ENCODE assay signal across 20 mouse cellular contexts in the genomic region with DNA sequence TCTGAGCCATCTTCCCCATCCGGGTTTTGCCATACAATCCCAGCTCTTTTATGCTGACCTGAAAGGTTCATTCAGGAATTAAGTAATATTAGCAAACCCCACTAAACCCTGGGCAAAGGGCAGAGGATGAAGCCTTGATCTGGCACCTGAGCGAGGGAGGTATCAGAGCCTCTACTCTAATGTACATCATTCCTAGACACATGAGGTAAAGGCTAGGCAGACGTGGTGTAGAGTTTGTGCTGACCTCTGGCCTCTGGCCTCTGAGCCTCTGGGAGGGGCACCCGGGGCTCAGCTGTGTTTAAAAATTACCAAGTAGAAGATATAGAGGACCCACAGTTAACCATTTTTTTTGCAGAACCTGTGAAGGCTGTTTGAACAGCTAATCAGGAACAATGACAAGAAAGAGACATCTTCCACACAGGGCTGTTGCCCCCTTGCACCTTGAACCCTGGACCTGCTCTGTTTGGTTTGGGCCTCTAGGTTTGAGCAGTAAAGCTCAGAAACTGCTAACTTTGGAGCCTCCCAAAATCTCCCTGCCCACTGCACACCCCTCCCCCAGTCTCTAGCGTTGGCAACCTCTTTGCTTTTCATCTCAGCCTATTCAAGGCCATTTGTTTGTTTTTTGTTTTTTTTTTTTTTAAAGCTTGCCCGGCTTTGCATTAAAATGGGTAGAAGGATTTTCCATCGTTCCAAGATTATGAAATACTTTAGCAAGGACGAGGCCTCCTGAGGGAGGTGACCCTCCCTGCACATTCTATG.
DNase-seq lines count a peak whose midpoint lies in the region; ATAC-seq and TF ChIP-seq lines count a peak whose summit lies in the region.
"Had no signal": no experiment of that assay in that cellular context is flagged by ENCODE, and none has a peak within 500 bp of the region (broad histone marks: within the 10 kb centered on the region; RNA-seq: fewer than 3 reads in every experiment).

No protein-coding gene starts in this region.

- H3K9me3 ChIP-seq in intestine, embryonic 15.5 days, result no peaks in the 10 kb centered on the region
- no peaks in the 10 kb centered on the region for H3K9me3 ChIP-seq in liver, postnatal 0 days (ENCODE audit: low read length)
- H3K9me3 ChIP-seq in forebrain, embryonic 14.5 days (replicated peaks; ENCODE audit: control insufficient read depth, low read length), result no peaks in the 10 kb centered on the region
- H3K9me3 ChIP-seq: embryonic facial prominence, embryonic 10.5 days; G1E; limb, embryonic 12.5 days; neural tube, embryonic 13.5 days had no signal

- H3K4me1 ChIP-seq in kidney, adult 2 months (ENCODE audit: control insufficient read depth, insufficient read depth, low read length), result peaks cover 16% of the 10 kb centered on the region
- peaks cover 53% of the 10 kb centered on the region for H3K4me1 ChIP-seq in intestine, embryonic 15.5 days (replicated peaks)
- H3K4me1 ChIP-seq in liver, postnatal 0 days (ENCODE audit: insufficient read depth), result peaks cover 70% of the 10 kb centered on the region
- H3K4me1 ChIP-seq in forebrain, embryonic 14.5 days (ENCODE audit: control insufficient read depth, insufficient read depth, low read length), result peaks cover 13% of the 10 kb centered on the region; the same call in 1 of the 2 replicates

- WGBS in kidney, adult 2 months, result 45% methylated on average over 8 of the region's 8 CpGs
- 44% methylated on average over 8 of the region's 8 CpGs for WGBS in intestine, embryonic 15.5 days
- 50% methylated on average over 8 of the region's 8 CpGs for WGBS in liver, postnatal 0 days (ENCODE audit: insufficient replicate concordance)
- WGBS in forebrain, embryonic 14.5 days, result 52% methylated on average over 8 of the region's 8 CpGs

- no peak for TF ChIP-seq EP300 in liver, postnatal 0 days (IDR thresholded peaks at IDR 0.05; ENCODE audit: low read depth)

- no peak for TF ChIP-seq CTCF in kidney, adult 2 months (conservative IDR thresholded peaks at IDR 0.05; ENCODE audit: insufficient read depth, insufficient read length, low read depth, low read length)
- TF ChIP-seq CTCF in liver, postnatal 0 days (IDR thresholded peaks at IDR 0.05; ENCODE audit: low read depth), result no peak

- TF ChIP-seq POLR2A in kidney, adult 2 months (IDR thresholded peaks at IDR 0.05; ENCODE audit: low read depth, low read length), result no peak

- no peak overlapping the region for H3K4me3 ChIP-seq in kidney, adult 2 months (ENCODE audit: insufficient read depth, low read depth, low read length)
- H3K4me3 ChIP-seq in intestine, embryonic 15.5 days (replicated peaks), result no peak overlapping the region
- no peak overlapping the region for H3K4me3 ChIP-seq in liver, postnatal 0 days (ENCODE audit: low read depth, low read length)
- H3K4me3 ChIP-seq in forebrain, embryonic 14.5 days (ENCODE audit: low read depth, low read length), result no peak overlapping the region
- H3K4me3 ChIP-seq: embryonic facial prominence, embryonic 10.5 days; erythroblast, embryonic 14.5 days; layer of hippocampus, adult 2 months; limb, embryonic 12.5 days; neural tube, embryonic 13.5 days had no signal

- DNase-seq in kidney, adult 2 months, result peak; percentile 56
- DNase-seq in kidney, postnatal 4 days, result no peak
- DNase-seq in kidney, postnatal 36 days, result peak; percentile 16 to 46
- no peak for DNase-seq in liver, postnatal 0 days
- no peak for DNase-seq in cerebellum, adult 9-11 months
- no peak for DNase-seq in forebrain, embryonic 14.5 days (ENCODE audit: low spot score)
- DNase-seq: cerebellum, postnatal 36 days; gastrocnemius, postnatal 25 days; right cerebral cortex, adult 18-20 months; thymus, postnatal 14 days had no signal

- H3K9ac ChIP-seq in intestine, embryonic 15.5 days, result no peak overlapping the region
- no peak overlapping the region for H3K9ac ChIP-seq in liver, postnatal 0 days (replicated peaks)
- H3K9ac ChIP-seq in forebrain, embryonic 14.5 days (ENCODE audit: low read length), result no peak overlapping the region
- H3K9ac ChIP-seq: limb, embryonic 12.5 days; neural tube, embryonic 13.5 days had no signal

- no peaks in the 10 kb centered on the region for H3K27me3 ChIP-seq in kidney, adult 2 months (replicated peaks; ENCODE audit: control insufficient read depth, insufficient read depth, low read length)
- no peaks in the 10 kb centered on the region for H3K27me3 ChIP-seq in intestine, embryonic 15.5 days (replicated peaks)
- H3K27me3 ChIP-seq in liver, postnatal 0 days (ENCODE audit: insufficient read depth, low read length), result no peaks in the 10 kb centered on the region
- no peaks in the 10 kb centered on the region for H3K27me3 ChIP-seq in forebrain, embryonic 14.5 days (replicated peaks; ENCODE audit: control insufficient read depth, insufficient read depth, low read length)
- H3K27me3 ChIP-seq: limb, embryonic 12.5 days; neural tube, embryonic 13.5 days had no signal

- no peak overlapping the region for H3K4me2 ChIP-seq in intestine, embryonic 15.5 days (replicated peaks)
- H3K4me2 ChIP-seq in liver, postnatal 0 days (ENCODE audit: low read depth, low read length), result no peak overlapping the region
- no peak overlapping the region for H3K4me2 ChIP-seq in forebrain, embryonic 14.5 days (ENCODE audit: low read length)
- H3K4me2 ChIP-seq: heart, embryonic 11.5 days; limb, embryonic 12.5 days; neural tube, embryonic 13.5 days had no signal

- H3K36me3 ChIP-seq in kidney, adult 2 months (ENCODE audit: control insufficient read depth, insufficient read depth, low read length), result no peaks in the 10 kb centered on the region
- no peaks in the 10 kb centered on the region for H3K36me3 ChIP-seq in intestine, embryonic 15.5 days
- no peaks in the 10 kb centered on the region for H3K36me3 ChIP-seq in liver, postnatal 0 days (replicated peaks; ENCODE audit: insufficient read depth, low read length)
- no peaks in the 10 kb centered on the region for H3K36me3 ChIP-seq in forebrain, embryonic 14.5 days (ENCODE audit: control insufficient read depth, insufficient read depth, low read length)
- H3K36me3 ChIP-seq: limb, embryonic 12.5 days; neural tube, embryonic 13.5 days had no signal

- ATAC-seq in intestine, embryonic 15.5 days, result peak; percentile 65
- ATAC-seq in liver, postnatal 0 days, result peak; percentile 70
- no peak for ATAC-seq in forebrain, embryonic 14.5 days
- ATAC-seq: hindbrain, embryonic 16.5 days; lung, postnatal 0 days had no signal

- no peak overlapping the region for H3K27ac ChIP-seq in kidney, adult 2 months (ENCODE audit: insufficient read depth, low read depth, low read length)
- no peak overlapping the region for H3K27ac ChIP-seq in intestine, embryonic 15.5 days
- peak overlapping the region; percentile 18; the same call in 1 of the 2 replicates for H3K27ac ChIP-seq in liver, postnatal 0 days (ENCODE audit: low read depth)
- no peak overlapping the region for H3K27ac ChIP-seq in forebrain, embryonic 14.5 days (ENCODE audit: low read depth, low read length)
- H3K27ac ChIP-seq: embryonic facial prominence, embryonic 10.5 days; layer of hippocampus, adult 2 months; neural tube, embryonic 13.5 days had no signal

Comparison
In these comparisons a context has a peak if more than half of its experiments do, and no peak if none do; other contexts are left out.
1. DNase-seq: peak in kidney, adult 2 months (single experiment) and kidney, postnatal 36 days (2 of 2); none in kidney, postnatal 4 days (0 of 2), liver, postnatal 0 days (single experiment), cerebellum, adult 9-11 months (single experiment) and forebrain, embryonic 14.5 days (single experiment).